Comparison of ENCODE assay signal across 12 mouse cellular contexts in genomic region chr3:51702701-51703286, GRCm38 (mm10). TPM values are rescaled to one million over a fixed set of nuclear protein-coding genes. Genes with fewer than 3 reads are reported as not detected.
DNase-seq lines count a peak whose midpoint lies in the region; ATAC-seq and TF ChIP-seq lines count a peak whose summit lies in the region.
"Had no signal": no experiment of that assay in that cellular context is flagged by ENCODE, and none has a peak within 500 bp of the region (broad histone marks: within the 10 kb centered on the region; RNA-seq: fewer than 3 reads in every experiment).

No protein-coding gene starts in this region.

- H3K9ac ChIP-seq in embryonic facial prominence, embryonic 11.5 days (replicated peaks; ENCODE audit: low read length), result peak overlapping the region; percentile 62; the same call in 1 of the 2 replicates
- no peak overlapping the region; the same call in 1 of the 2 replicates for H3K9ac ChIP-seq in hindbrain, embryonic 12.5 days
- H3K9ac ChIP-seq in midbrain, postnatal 0 days (replicated peaks; ENCODE audit: low read length, poor library complexity, severe bottlenecking), result no peak overlapping the region

- peak overlapping the region; percentile 89; the same call in 1 of the 2 replicates for H3K27ac ChIP-seq in embryonic facial prominence, embryonic 11.5 days (replicated peaks; ENCODE audit: low read depth, low read length)
- H3K27ac ChIP-seq in hindbrain, embryonic 12.5 days, result peak overlapping the region; percentile 96
- peak overlapping the region; percentile 89 for H3K27ac ChIP-seq in midbrain, postnatal 0 days (ENCODE audit: low read depth, low read length)
- H3K27ac ChIP-seq: heart, adult 2 months; macrophage had no signal

- H3K4me1 ChIP-seq in embryonic facial prominence, embryonic 11.5 days (ENCODE audit: control insufficient read depth, insufficient read depth, low read length), result peaks cover 3% of the 10 kb centered on the region; the same call in 1 of the 2 replicates
- peaks cover 38% of the 10 kb centered on the region for H3K4me1 ChIP-seq in hindbrain, embryonic 12.5 days
- H3K4me1 ChIP-seq in midbrain, postnatal 0 days (ENCODE audit: insufficient read depth, low read length), result peaks cover 9% of the 10 kb centered on the region

- no peak for ATAC-seq in embryonic facial prominence, embryonic 11.5 days (replicated peaks; ENCODE audit: insufficient number of reproducible peaks, low FRiP score, low TSS enrichment, low read depth)
- ATAC-seq in hindbrain, embryonic 12.5 days (ENCODE audit: low FRiP score), result no peak
- ATAC-seq in midbrain, postnatal 0 days (ENCODE audit: low FRiP score), result no peak

- H3K27me3 ChIP-seq in embryonic facial prominence, embryonic 11.5 days (ENCODE audit: control insufficient read depth, insufficient read depth, low read length), result no peaks in the 10 kb centered on the region
- H3K27me3 ChIP-seq in hindbrain, embryonic 12.5 days, result no peaks in the 10 kb centered on the region
- H3K27me3 ChIP-seq in midbrain, postnatal 0 days (ENCODE audit: insufficient read depth, low read length), result no peaks in the 10 kb centered on the region

- no peaks in the 10 kb centered on the region for H3K9me3 ChIP-seq in embryonic facial prominence, embryonic 11.5 days (replicated peaks; ENCODE audit: control insufficient read depth, low read length)
- H3K9me3 ChIP-seq in hindbrain, embryonic 12.5 days (replicated peaks), result no peaks in the 10 kb centered on the region
- H3K9me3 ChIP-seq in midbrain, postnatal 0 days (ENCODE audit: low read length), result no peaks in the 10 kb centered on the region
- H3K9me3 ChIP-seq: G1E had no signal

- WGBS in embryonic facial prominence, embryonic 11.5 days, result 56% methylated on average over 8 of the region's 8 CpGs
- WGBS in hindbrain, embryonic 12.5 days, result 65% methylated on average over 8 of the region's 8 CpGs
- WGBS in midbrain, postnatal 0 days, result 59% methylated on average over 8 of the region's 8 CpGs

- peak; percentile 53 for DNase-seq in cerebellum, adult 11-12 months
- DNase-seq in cerebellum, adult 11 months, result no peak
- DNase-seq in embryonic facial prominence, embryonic 11.5 days (ENCODE audit: low spot score), result peak; percentile 50
- no peak for DNase-seq in midbrain, postnatal 0 days (ENCODE audit: low spot score)
- DNase-seq in left cerebral cortex, adult 8-10 months (ENCODE audit: low spot score in 2 of 2), result no peak
- no peak for DNase-seq in spleen, postnatal 14 days (ENCODE audit: low spot score in 2 of 2)
- DNase-seq in Muller cell, postnatal 12 days (ENCODE audit: inconsistent ontology term), result no peak

- no peaks in the 10 kb centered on the region for H3K36me3 ChIP-seq in embryonic facial prominence, embryonic 11.5 days (replicated peaks; ENCODE audit: control insufficient read depth, insufficient read depth, low read depth, low read length)
- no peaks in the 10 kb centered on the region for H3K36me3 ChIP-seq in hindbrain, embryonic 12.5 days
- no peaks in the 10 kb centered on the region for H3K36me3 ChIP-seq in midbrain, postnatal 0 days (ENCODE audit: insufficient read depth, low read length)
- H3K36me3 ChIP-seq: G1E had no signal

- no peak overlapping the region for H3K4me2 ChIP-seq in embryonic facial prominence, embryonic 11.5 days (ENCODE audit: low read depth, low read length)
- H3K4me2 ChIP-seq in hindbrain, embryonic 12.5 days (replicated peaks), result no peak overlapping the region
- H3K4me2 ChIP-seq in midbrain, postnatal 0 days (ENCODE audit: low read depth, low read length, poor library complexity, severe bottlenecking), result no peak overlapping the region

- TF ChIP-seq CTCF in midbrain, postnatal 0 days (IDR thresholded peaks at IDR 0.05), result no peak

- H3K4me3 ChIP-seq in embryonic facial prominence, embryonic 11.5 days (ENCODE audit: low read depth, low read length), result no peak overlapping the region
- no peak overlapping the region for H3K4me3 ChIP-seq in hindbrain, embryonic 12.5 days
- no peak overlapping the region for H3K4me3 ChIP-seq in midbrain, postnatal 0 days (ENCODE audit: low read depth, low read length)
- H3K4me3 ChIP-seq: heart, adult 2 months had no signal

RNA-seq across cellular contexts. Expression of gene Mgst2, which starts 42.6 kb away (rescaled TPM):
- 0.81 and 0.90 TPM in 2 replicates for polyA plus RNA-seq in embryonic facial prominence, embryonic 11.5 days (2014; fragmentation: Nextera tagmentation; extraction: Ambion mirVana)
- polyA plus RNA-seq in hindbrain, embryonic 12.5 days (2016; fragmentation: Nextera tagmentation; extraction: Ambion mirVana), result 0.58 and 1.3 TPM in 2 replicates
- 0.16 TPM in 1 of 2 replicates, not detected in the other for total RNA-seq in midbrain, postnatal 0 days (2014; rRNA removed)
- polyA plus RNA-seq in midbrain, postnatal 0 days (2015; fragmentation: Nextera tagmentation; extraction: Ambion mirVana), result 0.58 and 1.3 TPM in 2 replicates
- under 1 TPM in 1 of 4 experiments, not detected in 3; 0.72 TPM for total RNA-seq in left cerebral cortex, adult 8-10 months (2022)
- total RNA-seq: liver, adult 2 months had no signal

Comparison
In these comparisons a context has a peak if more than half of its experiments do, and no peak if none do; other contexts are left out.
1. DNase-seq: peak in cerebellum, adult 11-12 months (single experiment) and embryonic facial prominence, embryonic 11.5 days (single experiment); none in cerebellum, adult 11 months (single experiment), midbrain, postnatal 0 days (single experiment), left cerebral cortex, adult 8-10 months (0 of 2), spleen, postnatal 14 days (0 of 2) and Muller cell, postnatal 12 days (single experiment).
2. Peak in every context shown above with its lines, with median percentiles within 50 percentile points of each other: H3K27ac ChIP-seq.